Mouse (Mus musculus): ENCODE results near the gene Trim27. TPM values are rescaled to one million over a fixed set of nuclear protein-coding genes. Genes with fewer than 3 reads are reported as not detected.

Gene Trim27
- polyA plus RNA-seq, 1 experiment from 2014 or later: 178 TPM

DNA sequence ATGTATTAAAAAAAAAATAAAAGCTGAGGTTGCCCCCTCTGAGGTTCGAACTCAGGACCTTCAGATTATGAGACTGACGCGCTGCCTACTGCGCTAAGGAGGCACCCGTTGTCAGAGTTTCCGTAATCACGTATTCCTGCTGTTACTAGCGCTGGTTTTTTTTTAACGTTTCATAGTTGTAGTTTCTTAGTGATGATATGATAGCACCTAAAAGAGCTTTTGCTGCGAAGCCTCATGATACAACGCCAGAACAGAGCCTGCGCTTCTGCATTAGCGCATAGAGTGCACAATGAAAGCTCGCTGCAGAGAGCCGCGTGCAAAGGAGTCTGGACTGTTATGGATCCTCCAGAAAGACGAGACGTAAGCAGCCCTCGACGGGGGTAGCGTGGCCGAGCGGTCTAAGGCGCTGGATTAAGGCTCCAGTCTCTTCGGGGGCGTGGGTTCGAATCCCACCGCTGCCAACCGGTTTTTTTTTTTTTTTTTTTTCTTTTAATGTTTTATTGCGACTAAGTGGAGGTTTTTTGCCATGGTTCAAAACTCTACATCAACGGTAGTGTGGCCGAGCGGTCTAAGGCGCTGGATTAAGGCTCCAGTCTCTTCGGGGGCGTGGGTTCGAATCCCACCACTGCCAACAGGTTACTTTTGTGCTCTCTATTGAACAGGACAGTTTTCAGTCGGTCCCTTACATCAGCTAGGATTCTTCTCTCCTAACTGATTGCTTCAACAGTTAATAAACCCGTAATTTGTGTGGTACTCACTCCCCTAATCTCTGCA lies 9.4 kb upstream of the Trim27 start:
- DNase-seq (ENCODE audit: low spot score) (peak; percentile 89), ATAC-seq (replicated peaks; ENCODE audit: low FRiP score) (peak; percentile 75)
- no peaks in the 10 kb centered on the region for H3K9me3 ChIP-seq (ENCODE audit: control insufficient read depth, low read length)
- H3K4me2 ChIP-seq (ENCODE audit: low read depth, low read length, severe bottlenecking): peak overlapping the region; percentile 43
- H3K27ac ChIP-seq (ENCODE audit: low read depth, low read length): no peak overlapping the region
- WGBS: under 1% methylated on average over 39 of the region's 39 CpGs
- H3K4me3 ChIP-seq (ENCODE audit: low read depth, low read length): peak overlapping the region; percentile 50
- H3K9ac ChIP-seq (ENCODE audit: low read length): no peak overlapping the region
- H3K4me1 ChIP-seq (replicated peaks; ENCODE audit: control insufficient read depth, insufficient read depth, low read length): peaks cover 3% of the 10 kb centered on the region; the same call in 1 of the 2 replicates
- no peaks in the 10 kb centered on the region for H3K27me3 ChIP-seq (ENCODE audit: control insufficient read depth, insufficient read depth, low read length)
- no peaks in the 10 kb centered on the region for H3K36me3 ChIP-seq (ENCODE audit: control insufficient read depth, insufficient read depth, low read length)

GRCm38 (mm10) chr13:21170431-21171155 lies 8.7 kb upstream of the Trim27 start:
- Histone ChIP-seq H3K4me2 (ENCODE audit: low read depth, low read length, severe bottlenecking) (peak overlapping the region; percentile 49; the same call in 1 of the 2 replicates), H3K9me3 (ENCODE audit: control insufficient read depth, low read length) (no peaks in the 10 kb centered on the region), H3K4me3 (ENCODE audit: low read depth, low read length) (peak overlapping the region; percentile 50; the same call in 1 of the 2 replicates), H3K36me3 (ENCODE audit: control insufficient read depth, insufficient read depth, low read length) (no peaks in the 10 kb centered on the region), H3K27me3 (ENCODE audit: control insufficient read depth, insufficient read depth, low read length) (no peaks in the 10 kb centered on the region), H3K27ac (ENCODE audit: low read depth, low read length) (no peak overlapping the region), H3K9ac (ENCODE audit: low read length) (peak overlapping the region; percentile 39; the same call in 1 of the 2 replicates), H3K4me1 (replicated peaks; ENCODE audit: control insufficient read depth, insufficient read depth, low read length) (peaks cover 3% of the 10 kb centered on the region; the same call in 1 of the 2 replicates)
- DNase-seq (ENCODE audit: low spot score) (no peak), ATAC-seq (replicated peaks; ENCODE audit: low FRiP score) (no peak)
- WGBS: 26% methylated on average over 17 of the region's 17 CpGs

GRCm38 (mm10) chr13:21171156-21171530 lies 8.1 kb upstream of the Trim27 start:
- peak overlapping the region; percentile 49 for H3K4me2 ChIP-seq (ENCODE audit: low read depth, low read length, severe bottlenecking)
- H3K36me3 ChIP-seq (ENCODE audit: control insufficient read depth, insufficient read depth, low read length): no peaks in the 10 kb centered on the region
- ATAC-seq (replicated peaks; ENCODE audit: low FRiP score): no peak
- H3K9me3 ChIP-seq (ENCODE audit: control insufficient read depth, low read length): no peaks in the 10 kb centered on the region
- peaks cover 3% of the 10 kb centered on the region; the same call in 1 of the 2 replicates for H3K4me1 ChIP-seq (replicated peaks; ENCODE audit: control insufficient read depth, insufficient read depth, low read length)
- no peaks in the 10 kb centered on the region for H3K27me3 ChIP-seq (ENCODE audit: control insufficient read depth, insufficient read depth, low read length)
- H3K9ac ChIP-seq (ENCODE audit: low read length): peak overlapping the region; percentile 39; the same call in 1 of the 2 replicates
- DNase-seq (ENCODE audit: low spot score): peak; percentile 68
- WGBS: 6% methylated on average over 15 of the region's 15 CpGs
- peak overlapping the region; percentile 19; the same call in 1 of the 2 replicates for H3K4me3 ChIP-seq (ENCODE audit: low read depth, low read length)
- H3K27ac ChIP-seq (ENCODE audit: low read depth, low read length): no peak overlapping the region

DNA sequence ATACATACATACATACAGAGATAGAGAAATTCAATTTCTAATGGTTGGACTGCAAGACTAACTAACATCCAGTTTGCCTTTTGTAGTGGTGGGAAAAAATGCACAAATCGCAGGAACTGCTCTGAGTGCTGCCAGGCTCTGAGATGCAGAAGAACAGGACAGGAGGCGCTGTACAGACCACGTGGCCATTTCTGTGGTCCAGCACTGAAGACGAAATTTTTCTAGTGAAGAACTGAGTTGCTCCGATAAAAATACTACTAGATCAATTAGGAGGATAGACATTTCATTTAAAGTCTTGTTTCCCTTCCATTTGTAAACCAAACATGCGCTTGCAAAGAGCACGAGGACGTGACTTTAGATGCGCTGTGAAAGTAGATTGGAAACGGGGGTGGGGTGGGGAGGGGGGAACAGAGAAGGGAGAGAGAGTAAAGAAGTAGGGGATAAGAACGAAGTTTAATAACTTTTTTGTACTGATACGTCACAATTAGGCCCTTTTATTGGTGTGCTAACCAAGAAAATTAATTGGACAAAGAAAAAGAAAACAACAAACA lies 7.6 kb upstream of the Trim27 start:
- Histone ChIP-seq H3K4me1 (replicated peaks; ENCODE audit: control insufficient read depth, insufficient read depth, low read length) (peaks cover 3% of the 10 kb centered on the region; the same call in 1 of the 2 replicates), H3K4me2 (ENCODE audit: low read depth, low read length, severe bottlenecking) (peak overlapping the region; percentile 49; the same call in 1 of the 2 replicates), H3K27me3 (ENCODE audit: control insufficient read depth, insufficient read depth, low read length) (no peaks in the 10 kb centered on the region), H3K9me3 (ENCODE audit: control insufficient read depth, low read length) (no peaks in the 10 kb centered on the region), H3K27ac (ENCODE audit: low read depth, low read length) (no peak overlapping the region), H3K4me3 (ENCODE audit: low read depth, low read length) (peak overlapping the region; percentile 48), H3K36me3 (ENCODE audit: control insufficient read depth, insufficient read depth, low read length) (no peaks in the 10 kb centered on the region), H3K9ac (ENCODE audit: low read length) (peak overlapping the region; percentile 41)
- peak; percentile 72 for DNase-seq (ENCODE audit: low spot score)
- under 1% methylated on average over 12 of the region's 12 CpGs for WGBS
- ATAC-seq (replicated peaks; ENCODE audit: low FRiP score): no peak

GRCm38 (mm10) chr13:21172241-21173027 lies 6.8 kb upstream of the Trim27 start:
- H3K27ac ChIP-seq (ENCODE audit: low read depth, low read length): no peak overlapping the region
- ATAC-seq (replicated peaks; ENCODE audit: low FRiP score): peak; percentile 60
- WGBS: 2% methylated on average over 16 of the region's 16 CpGs

GRCm38 (mm10) chr13:21173072-21173471 lies 6.2 kb upstream of the Trim27 start:
- WGBS: under 1% methylated on average over 11 of the region's 11 CpGs

More at GRCm38 (mm10) chr13:21172241-21173027, 6.8 kb upstream of the Trim27 start:
- H3K4me2 ChIP-seq (ENCODE audit: low read depth, low read length, severe bottlenecking): peak overlapping the region; percentile 52
- H3K4me1 ChIP-seq (replicated peaks; ENCODE audit: control insufficient read depth, insufficient read depth, low read length): peaks cover 3% of the 10 kb centered on the region; the same call in 1 of the 2 replicates
- no peaks in the 10 kb centered on the region for H3K27me3 ChIP-seq (ENCODE audit: control insufficient read depth, insufficient read depth, low read length)
- peak; percentile 87 for DNase-seq (ENCODE audit: low spot score)
- H3K36me3 ChIP-seq (ENCODE audit: control insufficient read depth, insufficient read depth, low read length): no peaks in the 10 kb centered on the region
- no peak overlapping the region for H3K9ac ChIP-seq (ENCODE audit: low read length)
- no peaks in the 10 kb centered on the region for H3K9me3 ChIP-seq (ENCODE audit: control insufficient read depth, low read length)
- H3K4me3 ChIP-seq (ENCODE audit: low read depth, low read length): peak overlapping the region; percentile 48

GRCm38 (mm10) chr13:21176733-21177132 lies 2.5 kb upstream of the Trim27 start:
- 69% methylated on average over 11 of the region's 11 CpGs for WGBS
- Histone ChIP-seq H3K36me3 (ENCODE audit: control insufficient read depth, insufficient read depth, low read length) (no peaks in the 10 kb centered on the region), H3K4me3 (ENCODE audit: low read depth, low read length) (no peak overlapping the region), H3K27ac (ENCODE audit: low read depth, low read length) (no peak overlapping the region), H3K9ac (ENCODE audit: low read length) (no peak overlapping the region), H3K27me3 (ENCODE audit: control insufficient read depth, insufficient read depth, low read length) (no peaks in the 10 kb centered on the region), H3K9me3 (ENCODE audit: control insufficient read depth, low read length) (no peaks in the 10 kb centered on the region), H3K4me1 (replicated peaks; ENCODE audit: control insufficient read depth, insufficient read depth, low read length) (peaks cover 1% of the 10 kb centered on the region; the same call in 1 of the 2 replicates), H3K4me2 (ENCODE audit: low read depth, low read length, severe bottlenecking) (no peak overlapping the region)
- ATAC-seq (replicated peaks; ENCODE audit: low FRiP score) (no peak), DNase-seq (ENCODE audit: low spot score) (no peak)

More at GRCm38 (mm10) chr13:21173072-21173471, 6.2 kb upstream of the Trim27 start:
- Histone ChIP-seq H3K27me3 (ENCODE audit: control insufficient read depth, insufficient read depth, low read length) (no peaks in the 10 kb centered on the region), H3K27ac (ENCODE audit: low read depth, low read length) (peak overlapping the region; percentile 18; the same call in 1 of the 2 replicates), H3K36me3 (ENCODE audit: control insufficient read depth, insufficient read depth, low read length) (no peaks in the 10 kb centered on the region), H3K4me1 (replicated peaks; ENCODE audit: control insufficient read depth, insufficient read depth, low read length) (peaks cover 3% of the 10 kb centered on the region; the same call in 1 of the 2 replicates), H3K9me3 (ENCODE audit: control insufficient read depth, low read length) (no peaks in the 10 kb centered on the region), H3K4me2 (ENCODE audit: low read depth, low read length, severe bottlenecking) (peak overlapping the region; percentile 47), H3K9ac (ENCODE audit: low read length) (peak overlapping the region; percentile 44), H3K4me3 (ENCODE audit: low read depth, low read length) (peak overlapping the region; percentile 48)
- ATAC-seq (replicated peaks; ENCODE audit: low FRiP score) (peak; percentile 30; the same call in 1 of the 2 replicates), DNase-seq (ENCODE audit: low spot score) (peak; percentile 84)
